Mouse (Mus musculus): ENCODE measurements around the gene Creb3l4.
"Not testable (repeated sequence)": the region's sequence is repeated elsewhere in the genome, so short reads cannot be mapped to it uniquely, and the experiment has no call there.

The Creb3l4 gene

DNA sequence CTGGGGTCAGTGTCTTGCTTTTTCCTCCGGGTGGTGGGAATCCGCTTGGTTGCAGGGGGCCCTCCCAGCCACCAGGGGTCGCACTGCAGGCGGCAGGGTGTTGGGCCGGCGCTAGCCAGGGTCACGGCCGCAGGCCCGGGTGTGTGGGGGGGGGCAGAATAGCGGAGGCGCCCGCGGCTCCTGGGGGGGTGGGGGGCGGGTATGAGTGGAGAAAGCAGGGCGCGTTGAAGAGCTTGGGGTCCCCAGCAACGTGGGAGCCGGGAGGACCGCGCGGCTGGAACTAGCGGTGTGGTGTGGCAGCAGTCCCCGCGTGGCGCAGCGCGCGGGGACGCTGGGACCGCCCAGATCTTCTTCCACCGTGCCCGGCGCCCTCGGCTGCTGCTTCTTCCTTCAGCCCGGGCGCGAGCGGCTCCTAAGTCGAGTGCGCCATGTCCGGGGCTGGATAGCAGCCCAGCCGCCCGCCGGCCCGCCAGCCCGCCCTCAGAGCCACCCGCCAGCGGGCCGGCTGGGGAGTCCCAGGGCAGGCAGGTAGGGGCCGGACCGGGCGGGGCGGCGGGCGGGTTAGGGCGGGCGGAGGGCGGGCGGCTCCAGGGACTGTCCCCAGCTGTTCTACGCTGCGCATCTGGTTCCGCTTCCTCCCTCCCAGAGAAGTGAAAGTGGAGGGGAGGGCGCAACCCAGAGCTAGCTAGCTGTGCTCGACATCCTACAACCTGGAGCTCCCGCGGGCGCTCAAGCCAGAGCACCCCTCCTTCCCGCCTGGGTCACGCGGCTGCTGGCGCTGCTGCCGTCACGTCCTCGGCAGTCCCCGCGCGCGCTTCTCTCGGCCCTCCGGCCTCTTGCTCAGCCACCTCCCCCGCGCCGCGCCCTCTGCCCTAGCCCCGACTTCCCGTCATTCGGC is 22.0 kb upstream of the Creb3l4 start, which contains the start of gene Dennd4b:
Gene Dennd4b (plus strand): TSS at position 152 of the 898 bp plus-strand sequence.
- CTCF ChIA-PET: interaction anchor here (0.6 kb wide), 1 partner anchor 14 kb away, joined by 4 read pairs; no protein-coding TSS in a partner anchor

DNA sequence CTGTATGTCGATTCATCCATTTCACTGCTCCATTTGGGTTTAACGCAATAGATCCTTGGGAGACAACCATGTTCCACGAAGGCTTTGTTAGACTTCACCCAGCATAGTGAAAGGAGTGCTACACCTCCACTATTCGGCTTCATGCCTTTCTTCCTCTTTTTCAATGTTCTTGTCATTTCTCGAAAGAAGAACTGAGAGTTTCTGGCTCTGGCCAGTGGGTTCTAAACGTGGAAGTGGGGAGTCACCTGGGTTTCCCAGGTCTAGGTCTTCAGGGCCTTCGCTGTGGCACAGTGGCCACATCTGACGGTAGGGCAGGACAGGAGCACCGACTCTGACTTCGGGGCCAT is 21.3 kb upstream of the Creb3l4 start:
- CTCF ChIA-PET: no interaction called here

DNA sequence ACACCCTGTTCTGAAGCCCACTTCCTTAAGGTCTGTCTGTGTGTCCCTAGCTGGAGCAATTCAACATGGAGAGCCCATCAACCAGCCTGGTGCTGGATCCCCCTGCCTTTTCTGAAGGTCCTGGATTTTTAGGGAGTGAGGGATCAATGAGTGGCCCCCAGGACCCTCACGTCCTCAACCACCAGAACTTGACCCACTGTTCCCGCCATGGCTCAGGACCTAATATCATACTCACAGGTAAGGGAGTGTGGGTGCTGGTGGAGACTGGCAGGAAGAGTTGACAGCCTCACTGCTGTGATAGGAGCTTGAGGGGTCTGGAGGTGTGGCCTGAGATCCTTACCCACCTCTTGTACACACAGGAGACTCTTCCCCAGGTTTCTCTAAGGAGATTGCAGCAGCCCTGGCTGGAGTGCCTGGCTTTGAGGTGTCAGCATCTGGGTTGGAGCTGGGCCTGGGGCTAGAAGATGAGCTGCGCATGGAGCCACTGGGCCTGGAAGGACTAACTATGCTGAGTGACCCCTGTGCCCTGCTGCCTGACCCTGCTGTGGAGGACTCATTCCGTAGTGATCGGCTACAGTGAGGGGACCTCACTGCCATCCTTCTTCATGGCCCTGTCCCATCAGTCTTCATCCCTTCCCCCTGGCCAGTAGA is 19.9 kb upstream of the Creb3l4 start:
- CTCF ChIA-PET: no interaction called here

DNA sequence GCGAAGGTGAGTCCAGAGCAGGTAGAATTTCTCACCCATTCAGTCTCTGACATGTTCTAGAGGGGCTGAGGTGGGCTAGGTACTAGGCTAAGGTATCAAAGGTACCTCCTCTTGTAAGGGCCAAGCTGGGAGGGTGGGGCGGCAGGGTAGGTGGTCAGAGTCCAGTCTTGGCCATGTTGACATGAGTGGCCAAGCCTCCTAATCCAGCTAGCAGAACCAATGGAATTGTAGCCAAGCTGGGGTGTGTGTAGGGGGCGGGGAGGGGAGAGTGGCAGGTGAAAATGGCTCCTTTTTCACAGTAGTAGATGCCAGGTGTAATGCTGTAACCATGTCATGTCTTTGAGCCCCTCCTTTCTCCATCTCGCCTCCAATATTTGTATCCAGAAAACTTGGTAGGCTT is 15.2 kb upstream of the Creb3l4 start:
- CTCF ChIA-PET: interaction anchor here (0.6 kb wide), 1 partner anchor 61 kb away, joined by 3 read pairs; no protein-coding TSS in a partner anchor

DNA sequence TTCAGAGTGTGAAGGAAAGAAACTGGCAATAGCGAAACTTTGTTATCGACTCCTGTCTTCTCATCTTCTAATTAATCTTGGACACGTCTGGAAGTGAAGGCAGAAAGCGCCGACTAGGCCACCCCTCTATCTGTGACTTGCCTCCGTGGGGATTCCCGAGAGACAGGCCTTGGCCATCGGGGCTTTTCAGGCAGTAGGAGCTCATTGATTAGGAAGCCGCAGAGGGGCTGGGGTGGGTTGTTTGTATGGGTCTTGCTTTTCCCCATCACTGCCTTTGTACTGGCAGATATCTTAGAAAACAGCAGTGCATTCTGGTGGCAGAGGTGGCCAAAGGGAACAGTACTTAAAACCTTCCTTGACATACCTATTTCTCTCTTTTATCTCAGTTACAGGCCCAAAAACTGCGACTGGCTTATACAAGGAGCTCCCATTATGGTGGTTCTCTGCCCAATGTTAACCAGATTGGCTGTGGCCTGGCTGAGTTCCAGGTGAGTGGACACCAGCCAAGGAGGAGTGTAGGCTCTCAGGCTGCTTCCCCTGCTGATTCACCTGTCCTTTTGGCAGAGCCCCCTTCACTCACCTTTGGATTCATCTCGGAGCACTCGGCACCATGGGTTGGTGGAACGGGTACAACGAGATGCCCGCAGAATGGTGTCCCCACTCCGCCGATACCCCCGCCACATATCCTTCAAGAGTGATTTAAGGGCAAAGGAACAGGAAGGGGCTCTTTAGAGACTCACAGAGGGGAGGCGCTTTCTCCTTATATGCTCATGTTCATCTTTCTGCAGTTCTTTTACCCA is 13.6 kb upstream of the Creb3l4 start:
- CTCF ChIA-PET: no interaction called here

DNA sequence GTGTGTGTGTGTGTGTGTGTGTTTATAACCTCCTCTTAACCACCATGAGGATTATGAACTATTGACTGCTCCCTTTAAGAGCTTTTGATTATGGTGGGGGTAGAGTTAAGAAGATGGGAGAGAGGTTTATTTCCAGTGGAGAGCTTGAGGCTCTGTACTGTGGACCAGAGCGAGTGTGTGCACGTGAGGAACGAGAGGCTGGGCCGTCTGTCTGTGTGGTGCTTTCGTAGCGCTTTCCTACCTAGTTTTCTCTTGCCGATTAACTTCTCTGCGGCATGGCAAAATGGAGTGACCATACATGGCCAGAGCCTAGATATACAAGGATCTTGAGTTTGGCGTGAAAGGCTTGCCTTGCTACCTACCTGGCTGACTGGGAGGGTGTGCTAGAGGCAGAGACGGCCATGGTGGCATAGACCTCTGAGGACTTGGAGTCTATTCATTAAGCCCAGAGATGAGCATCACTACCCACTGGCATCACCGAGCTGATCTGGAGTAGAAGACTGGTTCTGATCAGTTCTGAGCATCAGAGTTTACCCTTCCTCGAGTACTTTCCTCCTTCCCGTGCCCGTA is 12.6 kb upstream of the Creb3l4 start:
- CTCF ChIA-PET: interaction anchor here (0.6 kb wide), 3 partner anchors 14 to 24 kb away, joined by 4 to 5 read pairs (median 4); no protein-coding TSS in a partner anchor

DNA sequence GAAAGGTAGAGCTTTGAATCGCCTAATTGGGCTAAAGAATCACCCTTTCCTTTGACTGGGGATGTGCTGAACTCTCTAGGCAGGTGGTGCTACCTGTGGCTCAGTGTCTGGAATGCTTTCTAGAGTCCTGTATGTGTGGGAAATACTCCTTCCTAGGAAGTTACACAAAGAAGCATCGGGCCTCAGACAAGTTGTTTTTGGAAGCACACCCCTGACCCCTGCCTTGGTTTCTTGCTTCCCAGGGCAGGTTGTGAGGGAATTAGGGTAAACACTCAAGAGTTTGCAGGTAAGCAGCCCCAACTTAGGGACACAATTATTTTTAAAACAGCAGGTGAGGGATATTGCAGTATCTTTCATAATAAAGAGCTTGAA is 11.9 kb upstream of the Creb3l4 start:
- CTCF ChIA-PET: no interaction called here

DNA sequence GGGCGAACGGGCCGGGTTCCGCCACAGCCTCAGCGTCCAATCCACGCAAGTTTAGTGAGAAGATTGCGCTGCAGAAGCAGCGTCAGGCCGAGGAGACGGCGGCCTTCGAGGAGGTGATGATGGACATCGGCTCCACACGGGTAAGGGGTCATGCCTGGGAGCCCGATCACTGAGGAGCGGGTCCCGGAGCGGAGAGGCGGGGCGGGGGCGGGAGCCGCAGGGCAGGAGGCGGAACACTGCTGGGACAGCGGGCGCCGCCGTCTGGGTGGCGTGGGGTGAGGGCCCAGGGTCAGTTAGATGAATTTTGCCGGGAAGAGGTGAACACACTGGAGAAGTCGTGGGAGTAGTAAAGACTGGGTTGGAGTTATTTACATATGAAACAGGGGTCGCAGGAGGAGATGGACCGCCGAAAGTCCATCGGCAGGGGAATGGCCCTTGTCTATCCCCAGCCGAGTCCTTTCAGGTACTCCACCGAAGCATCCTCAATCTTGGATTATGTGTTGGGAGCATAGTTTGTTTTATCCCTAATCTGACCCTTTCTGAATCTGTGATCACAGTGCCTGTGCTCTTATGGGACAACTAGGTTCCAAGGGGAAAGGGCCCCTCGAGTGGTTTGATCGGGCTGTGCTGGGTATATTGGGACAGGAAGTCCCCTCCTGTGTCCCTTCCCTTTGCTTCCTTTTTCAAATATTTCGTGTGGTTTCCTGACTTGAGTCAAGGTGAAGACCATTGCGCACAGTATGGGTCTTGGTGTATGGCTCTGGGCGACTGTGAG is 11.3 kb upstream of the Creb3l4 start:
- CTCF ChIA-PET: no interaction called here

DNA sequence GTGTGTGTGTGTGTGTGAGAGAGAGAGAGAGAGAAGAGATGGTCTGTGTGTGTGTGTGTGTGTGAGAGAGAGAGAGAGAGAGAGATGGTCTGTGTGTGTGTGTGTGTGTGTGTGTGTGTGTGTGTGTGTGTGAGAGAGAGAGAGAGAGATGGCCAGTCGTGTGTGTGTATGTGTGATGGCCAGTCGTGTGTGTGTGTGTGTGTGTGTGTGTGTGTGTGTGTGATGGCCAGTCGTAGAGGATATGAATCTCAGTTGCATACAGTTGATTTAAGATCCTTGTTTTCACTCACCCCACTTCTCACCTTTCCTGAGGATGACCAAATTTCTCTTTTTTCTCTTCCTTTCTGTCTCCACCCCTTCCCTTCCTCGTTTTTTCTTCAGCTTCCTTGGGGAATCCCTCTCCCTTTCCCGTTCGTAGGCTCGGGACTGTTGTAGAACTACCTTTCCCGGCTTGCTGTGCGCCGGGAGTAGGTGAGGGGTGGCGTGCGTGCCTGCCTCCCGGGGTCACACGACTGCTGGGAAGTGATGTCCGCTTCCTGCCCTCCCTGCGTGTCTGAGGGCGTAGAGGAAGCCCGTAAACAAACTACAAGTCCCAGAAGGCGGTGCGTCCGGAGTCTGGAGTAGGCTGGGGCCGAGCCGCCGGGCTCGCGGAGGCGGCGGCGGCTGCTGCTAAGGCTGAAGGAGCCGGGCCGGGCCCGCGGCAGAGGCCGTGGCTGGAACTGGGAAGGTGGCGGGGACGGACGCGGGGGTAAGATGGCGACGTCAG is 10.5 kb upstream of the Creb3l4 start, which contains the start of gene Crtc2:
Gene Crtc2 (plus strand): TSS at position 511 of the 766 bp plus-strand sequence.
- CTCF ChIA-PET: no interaction called here

DNA sequence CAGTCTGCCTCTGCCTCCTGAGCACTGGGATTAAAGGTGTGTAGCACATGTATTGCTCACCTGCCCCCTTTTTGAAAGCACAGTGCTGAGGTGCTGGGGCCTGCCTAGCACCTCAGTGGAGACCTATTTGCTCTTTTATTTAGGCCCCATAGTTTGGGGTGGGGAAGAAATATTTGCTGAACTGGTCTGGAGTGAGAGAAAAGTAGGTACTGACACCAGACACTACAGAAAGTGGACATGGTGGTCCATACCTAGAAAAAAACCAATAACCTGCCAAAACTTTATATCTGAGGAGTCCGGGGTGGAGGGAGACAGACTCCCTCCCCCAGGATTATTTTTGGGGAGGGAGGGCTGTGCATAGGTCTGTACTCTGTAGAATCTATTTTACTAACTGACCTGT is 9.9 kb upstream of the Creb3l4 start:
- CTCF ChIA-PET: not testable (repeated sequence)

DNA sequence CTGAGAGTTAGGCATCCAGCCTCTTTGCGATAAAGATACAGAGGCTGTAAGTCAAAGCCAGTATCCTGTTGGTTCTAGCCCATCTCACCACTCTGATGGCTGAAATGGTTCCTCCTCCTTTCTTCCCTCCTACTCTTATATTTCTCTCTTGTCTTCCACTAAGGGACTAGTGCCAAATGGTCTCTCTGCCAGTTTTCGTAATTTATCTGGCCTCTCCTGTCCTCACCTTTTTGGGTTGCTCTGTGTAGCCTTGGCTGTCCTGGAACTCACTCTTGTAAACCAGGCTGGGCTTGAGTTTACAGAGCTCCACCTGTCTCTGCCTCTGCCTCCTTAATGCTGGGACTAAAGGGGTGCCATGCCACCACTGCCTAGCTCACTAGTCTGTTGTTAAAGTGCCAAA is 9.3 kb upstream of the Creb3l4 start:
- CTCF ChIA-PET: not testable (repeated sequence)

DNA sequence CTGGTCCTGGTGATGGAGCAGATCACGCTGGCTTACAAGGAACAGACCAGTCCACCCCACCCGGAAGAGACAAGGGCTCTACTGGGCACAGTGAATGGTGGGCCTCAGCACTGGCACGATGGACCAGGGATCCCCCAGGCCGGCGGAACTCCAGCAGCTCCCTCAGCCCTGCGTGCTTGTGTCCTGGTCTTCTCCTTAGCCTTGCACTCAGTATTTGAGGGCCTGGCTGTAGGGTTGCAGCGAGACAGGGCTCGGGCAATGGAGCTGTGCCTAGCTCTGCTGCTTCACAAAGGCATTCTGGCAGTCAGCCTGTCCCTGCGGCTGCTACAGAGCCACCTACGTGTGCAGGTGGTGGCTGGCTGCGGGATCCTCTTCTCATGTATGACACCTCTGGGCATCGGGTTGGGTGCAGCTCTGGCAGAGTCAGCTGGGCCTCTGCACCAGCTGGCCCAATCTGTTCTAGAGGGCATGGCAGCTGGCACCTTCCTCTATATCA is 8.5 kb upstream of the Creb3l4 start:
- CTCF ChIA-PET: not testable (repeated sequence)

DNA sequence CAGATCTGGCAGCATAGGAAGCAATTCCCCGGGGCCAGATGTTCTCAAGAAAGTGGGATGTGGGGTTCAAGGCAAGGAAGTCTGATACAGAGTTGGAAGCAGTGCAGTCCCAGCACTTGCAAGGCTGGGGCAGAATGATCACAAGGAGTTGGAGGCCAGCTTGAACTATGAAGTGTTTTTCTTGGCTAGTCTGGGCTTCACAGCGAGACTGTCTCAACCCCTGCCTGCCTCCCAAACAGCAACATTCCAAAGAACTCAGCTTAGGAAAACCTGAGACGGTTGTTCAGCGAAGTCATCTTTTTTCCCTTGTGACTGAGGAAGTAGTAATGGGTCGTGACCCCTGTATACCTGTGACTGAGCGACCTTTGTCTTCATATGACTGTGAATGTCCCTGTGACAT is 7.5 kb upstream of the Creb3l4 start:
- CTCF ChIA-PET: interaction anchor here (0.6 kb wide), 1 partner anchor 14 kb away, joined by 4 read pairs; no protein-coding TSS in a partner anchor

DNA sequence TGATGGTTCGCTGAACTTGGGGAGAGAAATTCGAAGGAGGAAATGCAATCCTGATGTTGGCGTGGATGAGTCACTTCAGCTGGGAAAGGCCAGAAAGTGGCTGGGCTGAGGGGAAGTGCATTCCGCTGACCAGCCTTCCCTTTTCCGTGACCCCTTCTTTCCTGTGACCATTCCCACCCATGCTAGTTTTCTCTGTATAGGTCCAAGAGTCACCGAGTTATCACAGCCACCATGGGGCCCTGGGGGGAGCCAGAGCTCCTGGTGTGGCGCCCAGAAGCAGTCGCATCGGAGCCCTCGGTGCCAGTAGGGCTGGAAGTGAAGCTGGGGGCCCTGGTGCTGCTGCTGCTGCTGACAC is 5.4 kb upstream of the Creb3l4 start:
- CTCF ChIA-PET: no interaction called here

DNA sequence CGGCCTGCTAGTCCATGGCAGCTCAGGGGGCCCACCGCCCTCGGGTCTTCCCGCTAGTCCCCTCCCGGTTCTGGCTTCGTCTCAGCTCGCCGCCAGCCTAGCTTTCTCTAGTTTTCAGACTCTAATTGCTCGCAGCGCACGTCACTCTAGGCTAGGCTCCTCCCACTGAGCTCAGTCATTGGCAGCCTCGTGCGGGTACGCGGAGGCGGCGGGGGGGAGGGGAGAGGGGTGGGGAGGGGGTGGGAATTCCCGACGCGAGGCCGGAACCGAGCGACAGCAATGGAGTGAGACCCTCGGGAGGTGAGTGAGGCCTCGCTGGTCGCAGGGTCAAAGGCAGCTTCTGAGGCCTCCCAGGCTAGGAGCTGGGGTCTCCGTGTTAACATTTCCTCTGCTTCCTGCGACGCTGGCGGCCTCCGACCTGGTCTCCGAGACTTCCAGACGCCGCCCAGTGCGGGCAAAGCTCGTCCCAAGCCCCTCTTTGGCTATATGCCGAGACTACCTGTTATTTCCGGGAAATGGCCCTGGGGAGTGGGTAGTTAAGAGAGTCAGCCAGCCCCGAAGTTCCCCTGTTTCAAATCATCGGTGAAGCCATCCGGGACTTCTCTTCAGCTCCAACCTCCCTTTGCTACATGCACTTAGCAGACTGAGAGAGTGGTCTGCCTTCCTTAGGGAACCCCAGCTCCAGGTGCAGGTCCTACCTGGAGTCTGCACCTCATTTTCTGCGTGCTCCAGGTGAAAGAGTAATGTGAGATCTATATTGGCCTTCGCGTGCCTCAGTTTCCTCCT is 4.8 kb upstream of the Creb3l4 start, which contains the start of gene Slc39a1:
Gene Slc39a1 (plus strand): TSS at position 213 of the 786 bp plus-strand sequence.
- CTCF ChIA-PET: interaction anchor here (0.7 kb wide), 1 partner anchor 189 kb away, joined by 3 read pairs; no protein-coding TSS in a partner anchor

DNA sequence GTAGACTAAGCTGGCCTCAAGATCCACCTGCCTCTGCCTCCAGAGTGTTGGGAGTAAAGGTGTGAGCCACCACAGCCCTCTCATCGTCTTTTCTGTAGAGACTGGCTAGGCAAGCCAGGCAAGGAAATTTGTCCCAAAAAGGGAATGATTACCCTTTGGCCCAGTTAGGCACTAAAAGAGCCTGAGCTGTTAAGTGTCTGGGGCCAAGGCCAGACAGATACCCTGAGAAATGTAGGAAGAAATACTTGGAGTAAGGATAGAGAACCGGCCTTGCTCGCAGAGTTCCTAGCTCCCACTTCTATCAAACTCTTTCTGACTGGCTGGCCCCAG is 4.3 kb upstream of the Creb3l4 start:
- CTCF ChIA-PET: interaction anchor here (0.7 kb wide), 1 partner anchor 189 kb away, joined by 3 read pairs; no protein-coding TSS in a partner anchor

DNA sequence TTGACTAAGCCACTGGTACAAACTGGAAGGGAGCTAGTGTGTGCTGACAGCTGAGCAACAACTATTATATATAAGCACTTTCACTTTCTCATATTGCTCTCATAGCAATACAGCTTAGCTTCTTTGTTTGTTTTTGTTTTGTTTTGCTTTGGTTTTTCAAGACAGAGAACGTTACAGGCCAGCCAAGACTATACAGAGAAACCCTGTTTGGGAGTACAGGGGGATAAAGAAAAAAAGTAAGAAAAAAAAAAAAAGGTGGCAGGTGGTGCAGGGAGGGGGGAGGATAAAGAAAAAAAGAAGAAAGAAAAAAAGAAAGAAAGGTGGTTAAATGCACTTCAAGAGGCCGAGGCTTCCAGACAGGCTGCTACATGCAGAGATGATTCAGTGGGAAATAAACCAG is 2.1 kb upstream of the Creb3l4 start:
- CTCF ChIA-PET: interaction anchor here (1.1 kb wide), 1 partner anchor 24 kb away, joined by 5 read pairs; no protein-coding TSS in a partner anchor

DNA sequence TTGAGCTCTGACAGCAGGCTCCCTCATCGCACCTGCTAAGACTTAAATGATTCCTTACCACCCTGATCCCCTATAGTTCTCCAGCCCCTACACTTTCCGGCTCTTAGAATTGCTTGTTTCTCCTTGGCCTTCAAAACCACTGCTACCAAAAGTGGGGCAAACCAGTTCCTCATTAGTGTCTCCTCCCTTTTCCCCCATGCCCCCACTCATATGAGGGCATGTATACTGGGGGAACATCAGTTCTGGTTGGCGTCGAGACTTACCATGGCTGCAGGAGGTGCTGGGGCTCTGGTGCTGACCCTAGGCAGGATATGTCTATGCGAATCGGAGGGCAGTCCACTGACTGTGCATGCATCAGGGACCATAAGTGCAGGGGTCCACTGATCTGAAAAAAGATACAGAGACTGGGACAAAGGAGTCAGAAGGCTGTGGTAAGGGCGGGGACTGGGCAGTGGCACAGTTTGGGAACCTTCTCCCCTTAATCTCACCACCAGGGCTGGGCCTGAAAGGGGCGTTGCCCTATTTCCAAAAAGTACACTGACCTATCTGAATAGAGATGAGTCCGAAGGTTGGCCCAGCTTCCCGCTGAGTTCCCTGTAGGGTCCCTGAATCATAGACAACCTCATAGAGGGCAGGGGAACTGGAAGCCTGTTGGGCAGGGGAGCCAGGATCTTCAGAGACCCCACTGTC is 1.5 kb downstream of the Creb3l4 start:
- CTCF ChIA-PET: no interaction called here

DNA sequence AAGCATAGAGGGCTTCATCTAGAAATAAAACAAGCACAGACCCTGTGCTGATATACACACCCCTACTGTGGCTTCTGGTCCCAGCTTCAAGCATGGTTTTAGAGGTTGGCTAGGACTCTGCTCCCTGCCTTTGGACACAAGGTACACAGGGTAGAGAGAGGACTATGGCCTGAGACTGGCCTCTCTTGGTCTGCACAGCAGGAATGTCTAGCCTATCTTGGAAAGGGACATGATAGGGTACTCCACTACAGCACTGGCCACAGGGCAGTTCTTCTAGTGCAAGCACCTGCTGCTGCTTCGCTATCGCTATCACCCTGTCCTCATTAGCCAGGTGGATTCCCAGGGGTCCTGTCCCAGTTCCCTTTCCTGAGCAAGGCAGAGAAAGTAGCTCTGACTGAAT is 2.1 kb downstream of the Creb3l4 start:
- CTCF ChIA-PET: interaction anchor here (0.5 kb wide), 1 partner anchor 15 kb away, joined by 4 read pairs; no protein-coding TSS in a partner anchor
